Mouse (Mus musculus) heart, embryonic 14.5 days (tissue): Measurements from ENCODE around the gene Zmym6. TPM values are rescaled to one million over a fixed set of nuclear protein-coding genes. Genes with fewer than 3 reads are reported as not detected.

Experiments used
- ATAC-seq: fragments of 200-750 bp; cut with Nextera tagmentation; 2 replicates; pipeline ENCODE4 v1.8.0; 2017; ENCODE audit warnings: low read depth, moderate TSS enrichment; ENCODE audit not compliant: insufficient number of reproducible peaks, insufficient read depth, low FRiP score
- H3K27ac ChIP-seq, 2 experiments: fragments of 200-500 bp in 1 of 2; fragments of 300-500 bp in 1 of 2; sonication (generic) in 1 of 2; replicated peaks in 1 of 2; 2 replicates each; pipeline ENCODE4 v1.5.1; 2012 to 2014; ENCODE audit warnings: low read depth in 2 of 2, low read length in 2 of 2, control low read depth in 1 of 2, mild to moderate bottlenecking in 1 of 2, mixed read lengths in 1 of 2; ENCODE audit not compliant: control insufficient read depth in 1 of 2, insufficient read depth in 1 of 2
- H3K27me3 ChIP-seq: fragments of 300-500 bp; sonication (generic); 2 replicates; pipeline ENCODE4 v1.6.1; 2014; ENCODE audit warnings: mild to moderate bottlenecking, low read length, control low read depth; ENCODE audit not compliant: control insufficient read depth, insufficient read depth
- H3K36me3 ChIP-seq: fragments of 300-500 bp; sonication (generic); 2 replicates; pipeline ENCODE4 v1.6.1; 2014; ENCODE audit warnings: mild to moderate bottlenecking, control low read depth, low read length, mixed read lengths; ENCODE audit not compliant: control insufficient read depth, insufficient read depth
- H3K4me1 ChIP-seq, 2 experiments: fragments of 200-500 bp in 1 of 2; fragments of 300-500 bp in 1 of 2; sonication (generic) in 1 of 2; 2 replicates each; pipeline ENCODE4 v1.6.1; 2012 to 2014; ENCODE audit warnings: low read length in 2 of 2, control low read depth in 1 of 2, mixed read lengths in 1 of 2; ENCODE audit not compliant: control insufficient read depth in 2 of 2, insufficient read depth in 2 of 2
- H3K4me2 ChIP-seq: fragments of 300-500 bp; sonication (generic); 2 replicates; pipeline ENCODE4 v1.6.1; 2014; ENCODE audit warnings: mild to moderate bottlenecking, low read length
- H3K4me3 ChIP-seq, 2 experiments: fragments of 200-500 bp in 1 of 2; fragments of 300-500 bp in 1 of 2; sonication (generic) in 1 of 2; 2 replicates each; pipeline ENCODE4 v1.5.1; 2012 to 2014; ENCODE audit warnings: low read length in 2 of 2, mild to moderate bottlenecking in 2 of 2, control low read depth in 1 of 2, low read depth in 1 of 2, moderate library complexity in 1 of 2; ENCODE audit not compliant: control insufficient read depth in 1 of 2, insufficient read depth in 1 of 2
- H3K9ac ChIP-seq: fragments of 300-500 bp; sonication (generic); 2 replicates; pipeline ENCODE4 v1.6.1; 2014; ENCODE audit warnings: mild to moderate bottlenecking, low read length
- H3K9me3 ChIP-seq: fragments of 300-500 bp; sonication (generic); 2 replicates; pipeline ENCODE4 v1.6.1; 2016; ENCODE audit warnings: low read length, control low read depth; ENCODE audit not compliant: control insufficient read depth
- WGBS: fragments of 180-500 bp; shearing (Covaris S2); extraction: QIAGEN DNeasy Blood & Tissue Kit; methylation state at CpG from one replicate; pipeline ENCODE4 v1.1.7; 2014; 5-methylcytosine and 5-hydroxymethylcytosine counted together
- polyA plus RNA-seq: library from polyadenylated mRNA; unstranded; fragments of >200 nt; fragmentation: Nextera tagmentation; extraction: Ambion mirVana; gene quantifications from 2 replicates; pipeline ENCODE4 v1.2.1, GENCODE M21; 2014

Gene Zmym6
- polyA plus RNA-seq, 1 experiment from 2014 or later: 15.7 TPM

DNA sequence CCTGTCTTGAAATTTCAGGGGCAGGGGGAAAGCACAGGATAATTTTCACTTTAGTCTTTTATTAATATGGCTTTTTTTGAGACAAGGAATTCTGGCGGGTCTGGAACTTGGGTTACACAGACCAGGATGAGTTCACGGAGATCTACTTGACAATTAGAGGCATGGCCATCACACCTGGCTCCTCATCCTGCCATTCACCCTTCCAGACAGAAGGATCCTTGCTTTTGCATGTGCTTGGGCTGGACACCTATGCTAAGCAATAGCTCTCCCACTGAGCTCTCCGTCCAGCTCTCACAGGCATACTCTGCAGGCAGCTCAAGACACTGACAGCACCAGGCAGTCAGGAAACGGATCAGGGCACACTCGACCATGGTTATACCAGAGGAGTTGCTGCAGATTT, 24.1 kb upstream of the Zmym6 start:
- H3K27ac ChIP-seq: no peak overlapping the region
- no peaks in the 10 kb centered on the region for H3K9me3 ChIP-seq
- H3K36me3 ChIP-seq: peaks cover 71% of the 10 kb centered on the region
- no peak overlapping the region for H3K9ac ChIP-seq
- no peak overlapping the region for H3K4me2 ChIP-seq
- no peak for ATAC-seq
- no peaks in the 10 kb centered on the region for H3K27me3 ChIP-seq
- 94% methylated on average over 5 of the region's 5 CpGs for WGBS
- no peaks in the 10 kb centered on the region for H3K4me1 ChIP-seq
- H3K4me3 ChIP-seq: no peak overlapping the region

DNA sequence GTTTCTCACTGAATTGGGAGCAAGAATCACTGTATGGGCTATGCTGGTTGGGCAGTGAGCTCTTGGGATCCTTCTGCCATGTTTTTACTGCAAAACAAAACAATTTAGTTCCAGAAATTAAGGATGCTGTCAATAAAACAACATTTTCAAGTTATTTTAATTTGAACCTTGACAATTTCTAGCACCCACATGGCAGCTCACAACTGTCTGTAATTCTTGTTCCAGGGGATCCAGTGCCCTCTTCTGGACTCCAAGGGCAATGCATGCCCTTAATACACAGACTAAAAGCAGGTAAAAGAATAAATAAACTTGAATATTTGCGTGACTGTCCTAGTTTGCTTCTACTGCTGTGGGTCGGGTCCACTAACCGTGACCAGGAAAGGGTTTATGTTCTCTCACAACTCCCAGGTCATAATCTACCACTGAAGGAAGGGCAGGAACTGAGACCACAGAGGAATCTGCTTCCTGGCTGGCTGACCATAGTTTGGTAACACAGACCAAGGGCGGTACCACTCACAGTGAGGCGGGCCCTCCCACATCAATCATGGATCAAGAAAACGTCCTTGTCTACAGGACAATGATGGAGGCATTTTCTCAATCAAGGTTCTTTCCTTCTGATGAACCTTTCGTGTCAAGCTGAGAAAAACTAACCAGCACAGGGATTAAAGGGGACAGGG, 22.5 kb upstream of the Zmym6 start:
- no peak overlapping the region for H3K4me3 ChIP-seq
- peaks cover 63% of the 10 kb centered on the region for H3K36me3 ChIP-seq
- H3K27me3 ChIP-seq: no peaks in the 10 kb centered on the region
- no peak for ATAC-seq
- H3K9ac ChIP-seq: no peak overlapping the region
- H3K4me2 ChIP-seq: no peak overlapping the region
- WGBS: 78% methylated on average over 7 of the region's 7 CpGs
- H3K27ac ChIP-seq: no peak overlapping the region
- no peaks in the 10 kb centered on the region for H3K4me1 ChIP-seq
- no peaks in the 10 kb centered on the region for H3K9me3 ChIP-seq

DNA sequence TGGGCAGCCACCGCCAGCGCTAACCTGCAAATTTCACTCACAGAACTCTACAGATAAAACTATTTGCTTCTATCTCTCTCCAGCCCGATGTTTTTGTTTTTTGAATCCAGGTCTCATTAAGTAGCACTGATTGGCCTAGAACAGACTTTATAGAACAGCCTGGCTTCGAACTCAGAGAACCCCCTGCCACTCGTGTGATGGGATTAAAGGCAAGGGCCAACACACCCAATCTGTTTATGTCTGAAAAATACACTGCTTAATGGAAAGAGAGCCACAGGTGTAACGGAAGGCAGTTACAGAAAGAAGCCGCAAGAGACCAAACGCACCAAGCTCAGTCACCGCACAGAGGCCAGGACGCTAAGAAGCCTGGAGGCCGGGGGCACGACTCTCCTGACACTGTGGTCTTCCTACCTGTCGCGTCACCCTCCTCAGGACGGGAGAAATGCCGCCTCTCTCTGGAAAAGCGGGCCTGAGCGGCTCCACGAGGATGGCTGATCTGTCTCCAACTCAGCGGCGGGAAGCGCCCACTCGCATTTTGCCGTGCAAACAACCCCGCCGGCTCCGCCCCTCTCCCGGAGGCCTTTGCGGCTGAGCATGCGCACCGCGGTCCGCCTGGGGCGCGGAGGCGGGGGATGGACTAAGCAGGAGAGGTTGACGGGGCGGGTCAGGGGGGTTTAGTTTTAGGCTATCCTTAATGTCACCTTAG, 16.4 kb upstream of the Zmym6 start, which contains the start of gene Zmym1:
Zmym1 (minus strand) TSS at position 568 of the 706 bp plus-strand sequence.
- Histone ChIP-seq H3K4me1 (0 out of 4 replicates have a peak, but pooled peaks cover 0 to 3% of the 10 kb centered on the region in 2 experiments), H3K36me3 (peaks cover 21% of the 10 kb centered on the region; the same call in 1 of the 2 replicates), H3K9ac (peak within 1 kb of the TSS; percentile 85), H3K9me3 (no peaks in the 10 kb centered on the region), H3K27ac (0 out of 4 replicates have a peak within 1 kb of the TSS, but pooled peaks of 1 of the 2 experiments have one; percentile 12), H3K27me3 (no peaks in the 10 kb centered on the region), H3K4me3 (peak within 1 kb of the TSS; percentile 69 to 76), H3K4me2 (peak within 1 kb of the TSS; percentile 83)
- WGBS: 1% methylated on average over 38 of the region's 38 CpGs
- peak; percentile 90 for ATAC-seq

DNA sequence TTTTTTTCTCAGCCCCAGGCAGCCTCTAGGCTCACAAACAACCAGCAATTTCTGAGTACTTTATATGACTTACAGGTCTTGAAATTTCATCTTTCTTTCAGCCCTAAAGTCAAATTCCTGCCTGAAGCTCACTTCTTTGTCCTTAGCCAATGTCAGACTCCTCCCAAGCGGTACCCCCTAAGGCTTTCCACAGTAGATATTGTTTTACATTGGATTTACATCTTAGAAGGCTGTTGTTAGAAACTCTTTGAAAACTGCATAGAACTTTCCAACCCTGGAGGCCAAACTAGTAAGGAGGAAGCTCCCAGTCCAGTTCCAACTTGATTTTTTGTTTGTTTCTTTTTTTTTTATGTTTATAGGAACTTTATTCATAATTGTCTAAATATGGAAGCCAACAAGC, 13.1 kb upstream of the Zmym6 start:
- Histone ChIP-seq H3K9me3 (no peaks in the 10 kb centered on the region), H3K9ac (no peak overlapping the region), H3K27me3 (no peaks in the 10 kb centered on the region), H3K4me1 (0 out of 4 replicates have a peak, but pooled peaks cover 0 to 3% of the 10 kb centered on the region in 2 experiments), H3K4me3 (no peak overlapping the region), H3K27ac (no peak overlapping the region), H3K36me3 (no peaks in the 10 kb centered on the region), H3K4me2 (no peak overlapping the region)
- ATAC-seq: no peak
- WGBS: 39% methylated on average over 1 of the region's 1 CpGs

DNA sequence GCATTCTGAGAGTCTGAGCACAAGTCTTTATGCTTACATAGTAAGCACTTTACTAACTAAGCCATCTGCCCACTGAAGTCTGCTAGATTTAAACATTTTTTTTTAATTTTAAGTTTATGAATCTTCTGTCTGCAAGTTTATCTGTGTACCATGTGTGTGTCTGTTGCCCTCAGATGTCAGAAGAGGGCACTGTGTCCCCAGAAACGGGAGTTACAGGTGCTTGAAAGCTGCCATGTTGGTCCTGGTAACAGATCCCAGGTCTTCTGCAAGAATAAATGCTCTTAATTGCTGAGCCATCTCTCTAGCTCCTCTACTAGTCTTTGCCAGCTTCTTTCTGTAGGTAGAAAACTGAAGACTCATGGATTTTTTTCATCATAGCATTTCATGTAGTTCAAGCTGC, 2.3 kb upstream of the Zmym6 start:
- 69% methylated on average over 1 of the region's 1 CpGs for WGBS
- H3K36me3 ChIP-seq: no peaks in the 10 kb centered on the region
- H3K9me3 ChIP-seq: no peaks in the 10 kb centered on the region
- no peak overlapping the region for H3K9ac ChIP-seq
- no peak for ATAC-seq
- H3K27ac ChIP-seq: no peak overlapping the region
- no peak overlapping the region for H3K4me2 ChIP-seq
- no peak overlapping the region for H3K4me3 ChIP-seq
- H3K4me1 ChIP-seq: peaks cover 3 to 7% of the 10 kb centered on the region in 2 experiments; a peak in 3 of 4 replicates
- no peaks in the 10 kb centered on the region for H3K27me3 ChIP-seq

DNA sequence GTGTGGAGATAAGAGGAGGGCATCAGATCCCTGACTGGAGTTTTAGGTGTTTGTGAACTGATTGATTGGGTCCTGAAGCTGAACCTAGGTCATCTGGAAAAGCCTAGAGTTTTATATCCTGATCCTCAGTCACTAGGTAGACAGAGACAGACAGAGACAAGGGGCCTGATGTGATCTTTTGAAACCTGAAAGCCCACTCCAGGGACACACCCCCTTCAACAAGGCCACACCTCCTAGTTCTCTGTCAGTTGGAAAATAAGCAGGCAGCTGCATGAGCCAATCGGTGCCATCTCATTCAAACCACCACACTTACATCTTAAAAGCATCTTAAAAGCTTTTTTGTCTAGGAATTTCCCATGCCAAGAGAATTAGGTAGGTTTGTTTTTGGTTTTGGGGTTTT, 3.6 kb downstream of the Zmym6 start:
- H3K27me3 ChIP-seq: no peaks in the 10 kb centered on the region
- 32% methylated on average over 1 of the region's 1 CpGs for WGBS

DNA sequence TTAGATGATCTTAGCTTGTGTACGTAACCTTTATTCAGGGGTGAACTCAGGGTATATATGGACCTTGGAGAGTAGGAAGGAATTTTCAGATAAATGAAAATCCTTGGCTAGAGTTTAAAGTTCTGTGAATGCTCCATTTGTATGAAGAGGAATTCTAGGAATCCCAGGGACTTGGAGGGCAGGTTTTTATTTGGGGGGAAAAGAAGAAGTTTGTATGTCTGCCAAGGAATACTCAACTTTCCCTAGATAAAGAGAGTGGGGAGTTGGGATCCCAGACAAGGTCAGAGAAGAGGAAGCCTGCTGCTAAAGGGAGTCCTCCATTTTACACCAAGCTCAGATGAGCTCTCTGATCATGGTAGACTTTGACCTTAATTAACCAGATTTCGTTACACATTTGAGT, 5.9 kb downstream of the Zmym6 start:
- H3K27me3 ChIP-seq: no peaks in the 10 kb centered on the region
- H3K4me3 ChIP-seq: no peak overlapping the region
- peaks cover 0 to 2% of the 10 kb centered on the region in 2 experiments; a peak in 1 of 4 replicates for H3K4me1 ChIP-seq
- no peaks in the 10 kb centered on the region for H3K9me3 ChIP-seq
- 76% methylated on average over 2 of the region's 2 CpGs for WGBS
- H3K27ac ChIP-seq: no peak overlapping the region
- H3K36me3 ChIP-seq: peaks cover 4% of the 10 kb centered on the region
- H3K9ac ChIP-seq: no peak overlapping the region
- H3K4me2 ChIP-seq: no peak overlapping the region
- no peak for ATAC-seq

More for the DNA sequence above, 3.6 kb downstream of the Zmym6 start:
- Histone ChIP-seq H3K9ac (no peak overlapping the region), H3K4me2 (no peak overlapping the region), H3K4me3 (no peak overlapping the region), H3K4me1 (peaks cover 3 to 7% of the 10 kb centered on the region in 2 experiments; a peak in 3 of 4 replicates), H3K27ac (no peak overlapping the region), H3K9me3 (no peaks in the 10 kb centered on the region), H3K36me3 (no peaks in the 10 kb centered on the region)
- ATAC-seq: no peak
